22 mouse cellular contexts compared by ENCODE assay signal in the genomic region with DNA sequence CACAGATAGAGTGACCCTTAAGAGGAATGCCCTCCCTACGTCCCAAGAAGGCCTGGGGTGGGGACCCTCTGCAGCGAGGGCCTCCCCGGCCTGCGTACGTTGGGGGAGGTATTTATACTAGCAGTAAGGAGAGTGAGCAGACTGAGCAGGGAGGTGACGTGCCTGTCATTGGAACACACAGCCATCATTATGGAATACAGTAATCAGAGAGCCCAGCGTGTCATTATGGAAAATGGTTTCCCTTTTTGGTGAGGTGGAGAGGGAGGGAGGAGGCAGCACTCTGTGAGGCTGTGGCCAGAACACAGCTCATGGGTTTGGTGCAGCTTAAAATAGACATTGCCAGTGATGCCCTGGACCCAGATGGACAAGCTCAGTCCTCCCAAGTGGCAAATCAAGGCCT. TPM values are rescaled to one million over a fixed set of nuclear protein-coding genes. Genes with fewer than 3 reads are reported as not detected.
DNase-seq lines count a peak whose midpoint lies in the region; ATAC-seq and TF ChIP-seq lines count a peak whose summit lies in the region.
"Had no signal": no experiment of that assay in that cellular context is flagged by ENCODE, and none has a peak within 500 bp of the region (broad histone marks: within the 10 kb centered on the region; RNA-seq: fewer than 3 reads in every experiment).

No protein-coding gene starts in this region.

- TF ChIP-seq POLR2A in lung, adult 2 months (IDR thresholded peaks at IDR 0.05; ENCODE audit: borderline replicate concordance, extremely low read depth, low read depth, low read length): no peak

- no peaks in the 10 kb centered on the region for H3K9me3 ChIP-seq in lung, embryonic 16.5 days (ENCODE audit: control insufficient read depth, low read length)
- H3K9me3 ChIP-seq in forebrain, embryonic 15.5 days: no peaks in the 10 kb centered on the region
- H3K9me3 ChIP-seq in stomach, embryonic 16.5 days (replicated peaks; ENCODE audit: control insufficient read depth, low read length): no peaks in the 10 kb centered on the region
- H3K9me3 ChIP-seq: embryonic facial prominence, embryonic 12.5 days; limb, embryonic 12.5 days; neural tube, embryonic 12.5 days had no signal

- peaks cover 28% of the 10 kb centered on the region for H3K4me1 ChIP-seq in lung, embryonic 16.5 days (replicated peaks; ENCODE audit: control insufficient read depth, insufficient read depth, low read length)
- H3K4me1 ChIP-seq in lung, adult 2 months (ENCODE audit: control insufficient read depth, insufficient read depth, low read length): no peaks in the 10 kb centered on the region
- peaks cover 12% of the 10 kb centered on the region for H3K4me1 ChIP-seq in forebrain, embryonic 15.5 days
- H3K4me1 ChIP-seq in stomach, embryonic 16.5 days (ENCODE audit: control insufficient read depth, insufficient read depth, low read length): peaks cover 36% of the 10 kb centered on the region

- WGBS in lung, embryonic 16.5 days: 26% methylated on average over 7 of the region's 7 CpGs
- WGBS in lung, adult 2 months: 51% methylated on average over 7 of the region's 7 CpGs
- 54% methylated on average over 7 of the region's 7 CpGs for WGBS in forebrain, embryonic 15.5 days
- 31% methylated on average over 7 of the region's 7 CpGs for WGBS in stomach, embryonic 16.5 days

- ATAC-seq in frontal cortex, adult (ENCODE audit: low TSS enrichment): peak; percentile 23; the same call in 1 of the 2 replicates
- ATAC-seq in lung, embryonic 16.5 days (ENCODE audit: low read depth): no peak
- 0 out of 2 replicates have a peak, but pooled peaks have one; percentile 26 for ATAC-seq in forebrain, embryonic 15.5 days (replicated peaks)
- no peak for ATAC-seq in stomach, embryonic 16.5 days (ENCODE audit: insufficient read depth, low FRiP score)
- no peak for ATAC-seq in granulocyte monocyte progenitor cell, adult 5-6 weeks (replicated peaks; ENCODE audit: poor library complexity, severe bottlenecking)

- DNase-seq in frontal cortex, postnatal 36 days (ENCODE audit: low spot score in 2 of 2): no peak
- no peak for DNase-seq in lung, adult 2 months
- no peak for DNase-seq in yolk sac, embryonic 10.5 days (ENCODE audit: low spot score)
- DNase-seq: adrenal gland, postnatal 10 days; cerebellum, adult 8-10 months; kidney, adult 18-20 months; kidney, postnatal 14 days; layer of hippocampus, adult 9-11 months; lung, adult 18-20 months; thymus, adult 18-20 months had no signal

- peak overlapping the region; percentile 68 for H3K27ac ChIP-seq in lung, embryonic 16.5 days (ENCODE audit: low read length)
- 0 out of 2 replicates have a peak overlapping the region, but pooled peaks have one; percentile 27 for H3K27ac ChIP-seq in forebrain, embryonic 15.5 days (replicated peaks)
- peak overlapping the region; percentile 88 for H3K27ac ChIP-seq in stomach, embryonic 16.5 days (ENCODE audit: low read length)
- H3K27ac ChIP-seq: embryonic facial prominence, embryonic 12.5 days; hindbrain, embryonic 14.5 days; limb, embryonic 12.5 days; neural tube, embryonic 12.5 days had no signal

- no peak overlapping the region for H3K4me2 ChIP-seq in lung, embryonic 16.5 days (ENCODE audit: low read depth, low read length)
- H3K4me2 ChIP-seq in forebrain, embryonic 15.5 days (replicated peaks): no peak overlapping the region
- no peak overlapping the region for H3K4me2 ChIP-seq in stomach, embryonic 16.5 days (ENCODE audit: low read depth, low read length)
- H3K4me2 ChIP-seq: embryonic facial prominence, embryonic 12.5 days; hindbrain, embryonic 14.5 days; limb, embryonic 12.5 days; neural tube, embryonic 12.5 days had no signal

- H3K27me3 ChIP-seq in lung, embryonic 16.5 days (ENCODE audit: control insufficient read depth, insufficient read depth, low read depth, low read length): peaks cover 3% of the 10 kb centered on the region; the same call in 1 of the 2 replicates
- peaks cover 6% of the 10 kb centered on the region; the same call in 1 of the 2 replicates for H3K27me3 ChIP-seq in forebrain, embryonic 15.5 days
- H3K27me3 ChIP-seq in stomach, embryonic 16.5 days (ENCODE audit: control insufficient read depth, insufficient read depth, low read length): no peaks in the 10 kb centered on the region

- TF ChIP-seq CTCF in lung, adult 2 months (IDR thresholded peaks at IDR 0.05; ENCODE audit: insufficient read depth, low read length): no peak

- no peaks in the 10 kb centered on the region for H3K36me3 ChIP-seq in lung, embryonic 16.5 days (ENCODE audit: control insufficient read depth, insufficient read depth, low read length)
- H3K36me3 ChIP-seq in forebrain, embryonic 15.5 days: no peaks in the 10 kb centered on the region
- no peaks in the 10 kb centered on the region for H3K36me3 ChIP-seq in stomach, embryonic 16.5 days (ENCODE audit: control insufficient read depth, insufficient read depth, low read length)
- H3K36me3 ChIP-seq: embryonic facial prominence, embryonic 12.5 days; limb, embryonic 12.5 days; neural tube, embryonic 12.5 days had no signal

- no peak overlapping the region for H3K4me3 ChIP-seq in lung, embryonic 16.5 days (ENCODE audit: low read length)
- no peak overlapping the region for H3K4me3 ChIP-seq in lung, adult 2 months (replicated peaks; ENCODE audit: extremely low read depth, low read depth, low read length)
- no peak overlapping the region for H3K4me3 ChIP-seq in forebrain, embryonic 15.5 days
- no peak overlapping the region for H3K4me3 ChIP-seq in stomach, embryonic 16.5 days (replicated peaks; ENCODE audit: low read length)
- H3K4me3 ChIP-seq: embryonic facial prominence, embryonic 12.5 days; limb, embryonic 12.5 days; neural tube, embryonic 12.5 days had no signal

- H3K9ac ChIP-seq in lung, embryonic 16.5 days (ENCODE audit: low read length): no peak overlapping the region
- H3K9ac ChIP-seq in forebrain, embryonic 15.5 days (replicated peaks): no peak overlapping the region
- no peak overlapping the region for H3K9ac ChIP-seq in stomach, embryonic 16.5 days (ENCODE audit: low read length)
- H3K9ac ChIP-seq: embryonic facial prominence, embryonic 12.5 days; hindbrain, embryonic 14.5 days; limb, embryonic 12.5 days; neural tube, embryonic 12.5 days had no signal

RNA-seq across cellular contexts. Expression of a gene that starts 11.1 kb away (rescaled TPM):
- 111 and 114 TPM in 2 replicates for polyA plus RNA-seq in lung, embryonic 16.5 days (2015; fragmentation: Nextera tagmentation; extraction: Ambion mirVana)
- polyA plus RNA-seq in lung, adult 2 months (2012; rRNA removed): 86.3 and 92.3 TPM in 2 replicates
- polyA plus RNA-seq in forebrain, embryonic 15.5 days (2015; fragmentation: Nextera tagmentation; extraction: Ambion mirVana): 7.5 and 7.8 TPM in 2 replicates
- polyA plus RNA-seq in stomach, embryonic 16.5 days (2015; fragmentation: Nextera tagmentation; extraction: Ambion mirVana): 60.9 and 70.2 TPM in 2 replicates
- not detected in 2 replicates for total RNA-seq in granulocyte monocyte progenitor cell, adult 5-6 weeks (2014; fragmentation: Nextera tagmentation)
- not detected in 2 replicates for total RNA-seq in granulocyte monocyte progenitor cell, adult 5-6 weeks (2017)
- total RNA-seq: CH12.LX; common myeloid progenitor, adult 5-6 weeks; megakaryocyte, adult 5-6 weeks had no signal

Comparison
In these comparisons a context has a peak if more than half of its experiments do, and no peak if none do; other contexts are left out.
1. ATAC-seq: peak in frontal cortex, adult (single experiment) and forebrain, embryonic 15.5 days (single experiment); none in lung, embryonic 16.5 days (single experiment), stomach, embryonic 16.5 days (single experiment) and granulocyte monocyte progenitor cell, adult 5-6 weeks (single experiment).
2. H3K27ac ChIP-seq: peak in every context shown above with its lines; median percentile 88 in stomach, embryonic 16.5 days; 68 in lung, embryonic 16.5 days; 27 in forebrain, embryonic 15.5 days.